Mouse (Mus musculus) left cerebral cortex, postnatal 10 days (tissue): Measurements from ENCODE around the gene Cntn5. TPM values are rescaled to one million over a fixed set of nuclear protein-coding genes. Genes with fewer than 3 reads are reported as not detected.
"Not testable (repeated sequence)": the region's sequence is repeated elsewhere in the genome, so short reads cannot be mapped to it uniquely, and the experiment has no call there.

Source experiments
- DNase-seq, 2 experiments: peaks; one replicate each; pipeline ENCODE4 v3.0.0; 2021 to 2022; ENCODE audit warnings: low spot score in 2 of 2, mixed read lengths in 1 of 2; ENCODE audit errors: extremely low spot score in 1 of 2
- intact Hi-C: fragments of 180-260 bp; cut with DNase I; formaldehyde crosslinking; loops from one replicate; pipeline ENCODE4 v1.15.1; 2025
- total RNA-seq, 2 experiments: library from RNA; stranded (reverse); gene quantifications; 2 replicates each; pipeline ENCODE4 v1.2.3; 2021

The Cntn5 gene
- total RNA-seq, 2 experiments from 2014 or later: 41.9 to 45.0 TPM

- DNase-seq: peak; percentile 49 to 52
- intact Hi-C loops: no loop called here
These were observed 241.5 kb downstream of the Cntn5 start for GRCm38 (mm10) chr9:10663101-10663500.

GRCm38 (mm10) chr9:10659478-10659877, 245.1 kb downstream of the Cntn5 start:
- no peak for DNase-seq
- intact Hi-C loops: no loop called here

- DNase-seq: no peak
- intact Hi-C loops: no loop called here
These were observed 246.5 kb downstream of the Cntn5 start for GRCm38 (mm10) chr9:10658086-10658485.

- intact Hi-C loops: no loop called here
- DNase-seq: no peak
These were observed 247.3 kb downstream of the Cntn5 start for GRCm38 (mm10) chr9:10657144-10657748.

GRCm38 (mm10) chr9:10650632-10651031, 253.9 kb downstream of the Cntn5 start:
- no peak for DNase-seq
- intact Hi-C loops: no loop called here

- intact Hi-C loops: no loop called here
- DNase-seq: no peak
These were observed 258.6 kb downstream of the Cntn5 start for GRCm38 (mm10) chr9:10645951-10646350.

- no peak for DNase-seq
- intact Hi-C loops: no loop called here
These were observed 259.3 kb downstream of the Cntn5 start for GRCm38 (mm10) chr9:10645045-10645830.

GRCm38 (mm10) chr9:10618036-10618435, 286.5 kb downstream of the Cntn5 start:
- intact Hi-C loops: no loop called here
- no peak for DNase-seq

- intact Hi-C loops: no loop called here
- DNase-seq: no peak
These were observed 329.0 kb downstream of the Cntn5 start for GRCm38 (mm10) chr9:10575346-10576241.

- DNase-seq: no peak
- intact Hi-C loops: no loop called here
These were observed 334.7 kb downstream of the Cntn5 start for GRCm38 (mm10) chr9:10569830-10570229.

GRCm38 (mm10) chr9:10540877-10541276, 363.7 kb downstream of the Cntn5 start:
- intact Hi-C loops, DNase-seq: not testable (repeated sequence)

- intact Hi-C loops: no loop called here
- no peak for DNase-seq
These were observed 372.3 kb downstream of the Cntn5 start for GRCm38 (mm10) chr9:10532248-10532647.

GRCm38 (mm10) chr9:10531087-10531486, 373.5 kb downstream of the Cntn5 start:
- no peak for DNase-seq
- intact Hi-C loops: no loop called here

GRCm38 (mm10) chr9:10529528-10529927, 375.0 kb downstream of the Cntn5 start:
- intact Hi-C loops: no loop called here
- no peak for DNase-seq

- no peak for DNase-seq
- intact Hi-C loops: no loop called here
These were observed 375.5 kb downstream of the Cntn5 start for GRCm38 (mm10) chr9:10529113-10529512.

GRCm38 (mm10) chr9:10528692-10529091, 375.9 kb downstream of the Cntn5 start:
- intact Hi-C loops: no loop called here
- DNase-seq: no peak

GRCm38 (mm10) chr9:10525915-10526667, 378.5 kb downstream of the Cntn5 start:
- intact Hi-C loops: no loop called here
- DNase-seq: no peak

- intact Hi-C loops: no loop called here
- no peak for DNase-seq
These were observed 382.0 kb downstream of the Cntn5 start for GRCm38 (mm10) chr9:10522604-10523003.

- DNase-seq: no peak
- intact Hi-C loops: no loop called here
These were observed 383.5 kb downstream of the Cntn5 start for GRCm38 (mm10) chr9:10521054-10521453.
